Mouse (Mus musculus): ENCODE data around the gene Fkbp4. TPM values are rescaled to one million over a fixed set of nuclear protein-coding genes. Genes with fewer than 3 reads are reported as not detected.

Fkbp4 gene
- 188 and 192 TPM in 2 replicates for polyA plus RNA-seq (2015; fragmentation: Nextera tagmentation; extraction: Ambion mirVana)

GRCm38 (mm10) chr6:128438317-128438870 is at the start of gene Fkbp4:
Gene Fkbp4 (minus strand): TSS chr6:128438677.
- peaks cover 53% of the 10 kb centered on the region for H3K4me1 ChIP-seq (replicated peaks)
- no peaks in the 10 kb centered on the region for H3K9me3 ChIP-seq (replicated peaks)
- no peaks in the 10 kb centered on the region for H3K27me3 ChIP-seq
- H3K27ac ChIP-seq (replicated peaks): peak within 1 kb of the TSS; percentile 88
- H3K4me2 ChIP-seq: peak within 1 kb of the TSS; percentile 100
- peak within 1 kb of the TSS; percentile 88 for H3K9ac ChIP-seq
- peaks cover 32% of the 10 kb centered on the region for H3K36me3 ChIP-seq (replicated peaks)
- peak; percentile 93 for ATAC-seq (ENCODE audit: insufficient read depth)
- H3K4me3 ChIP-seq (replicated peaks): peak within 1 kb of the TSS; percentile 90
- under 1% methylated on average over 65 of the region's 67 CpGs for WGBS (ENCODE audit: insufficient replicate concordance)

GRCm38 (mm10) chr6:128487736-128488135 is 49.3 kb upstream of the Fkbp4 start:
- no peaks in the 10 kb centered on the region for H3K4me1 ChIP-seq (replicated peaks)
- H3K9ac ChIP-seq: no peak overlapping the region
- H3K4me3 ChIP-seq (replicated peaks): no peak overlapping the region
- H3K9me3 ChIP-seq (replicated peaks): no peaks in the 10 kb centered on the region
- no peaks in the 10 kb centered on the region for H3K27me3 ChIP-seq
- ATAC-seq (ENCODE audit: insufficient read depth): no peak
- no peak overlapping the region for H3K4me2 ChIP-seq
- no peak overlapping the region for H3K27ac ChIP-seq (replicated peaks)
- H3K36me3 ChIP-seq (replicated peaks): peaks cover 20% of the 10 kb centered on the region
- 77% methylated on average over 11 of the region's 11 CpGs for WGBS (ENCODE audit: insufficient replicate concordance)

- Histone ChIP-seq H3K9me3 (replicated peaks) (no peaks in the 10 kb centered on the region), H3K4me1 (replicated peaks) (peaks cover 4% of the 10 kb centered on the region), H3K9ac (no peak overlapping the region), H3K4me2 (no peak overlapping the region), H3K27ac (replicated peaks) (no peak overlapping the region), H3K4me3 (replicated peaks) (no peak overlapping the region), H3K27me3 (0 out of 2 replicates have a peak, but pooled peaks cover 3% of the 10 kb centered on the region), H3K36me3 (replicated peaks) (no peaks in the 10 kb centered on the region)
- ATAC-seq (ENCODE audit: insufficient read depth): peak; percentile 79
- 17% methylated on average over 26 of the region's 26 CpGs for WGBS (ENCODE audit: insufficient replicate concordance)
Measured at GRCm38 (mm10) chr6:128479463-128480454, 41.3 kb upstream of the Fkbp4 start.

GRCm38 (mm10) chr6:128477495-128477894 is 39.0 kb upstream of the Fkbp4 start:
- Histone ChIP-seq H3K4me2 (no peak overlapping the region), H3K9ac (no peak overlapping the region), H3K4me3 (replicated peaks) (no peak overlapping the region), H3K27me3 (0 out of 2 replicates have a peak, but pooled peaks cover 3% of the 10 kb centered on the region), H3K4me1 (replicated peaks) (peaks cover 4% of the 10 kb centered on the region), H3K36me3 (replicated peaks) (no peaks in the 10 kb centered on the region), H3K9me3 (replicated peaks) (no peaks in the 10 kb centered on the region), H3K27ac (replicated peaks) (no peak overlapping the region)
- no peak for ATAC-seq (ENCODE audit: insufficient read depth)
- WGBS (ENCODE audit: insufficient replicate concordance): 22% methylated on average over 4 of the region's 4 CpGs

- WGBS (ENCODE audit: insufficient replicate concordance): 63% methylated on average over 6 of the region's 6 CpGs
- no peak overlapping the region for H3K27ac ChIP-seq (replicated peaks)
- H3K36me3 ChIP-seq (replicated peaks): no peaks in the 10 kb centered on the region
- H3K4me1 ChIP-seq (replicated peaks): no peaks in the 10 kb centered on the region
- H3K9ac ChIP-seq: no peak overlapping the region
- H3K27me3 ChIP-seq: no peaks in the 10 kb centered on the region
- no peak overlapping the region for H3K4me2 ChIP-seq
- no peak for ATAC-seq (ENCODE audit: insufficient read depth)
- H3K4me3 ChIP-seq (replicated peaks): no peak overlapping the region
- H3K9me3 ChIP-seq (replicated peaks): no peaks in the 10 kb centered on the region
Measured at GRCm38 (mm10) chr6:128474112-128474511, 35.6 kb upstream of the Fkbp4 start.

GRCm38 (mm10) chr6:128469451-128469850 is 31.0 kb upstream of the Fkbp4 start:
- H3K9ac ChIP-seq: no peak overlapping the region
- H3K27me3 ChIP-seq: no peaks in the 10 kb centered on the region
- no peaks in the 10 kb centered on the region for H3K36me3 ChIP-seq (replicated peaks)
- no peaks in the 10 kb centered on the region for H3K9me3 ChIP-seq (replicated peaks)
- H3K4me1 ChIP-seq (replicated peaks): peaks cover 28% of the 10 kb centered on the region
- 6% methylated on average over 6 of the region's 12 CpGs for WGBS (ENCODE audit: insufficient replicate concordance)
- no peak overlapping the region for H3K4me3 ChIP-seq (replicated peaks)
- H3K4me2 ChIP-seq: peak overlapping the region; percentile 20; the same call in 1 of the 2 replicates
- no peak overlapping the region for H3K27ac ChIP-seq (replicated peaks)
- ATAC-seq (ENCODE audit: insufficient read depth): no peak

- Histone ChIP-seq H3K4me3 (replicated peaks) (no peak overlapping the region), H3K9me3 (replicated peaks) (no peaks in the 10 kb centered on the region), H3K4me2 (no peak overlapping the region), H3K27ac (replicated peaks) (no peak overlapping the region), H3K9ac (no peak overlapping the region), H3K36me3 (replicated peaks) (no peaks in the 10 kb centered on the region), H3K4me1 (replicated peaks) (peaks cover 28% of the 10 kb centered on the region), H3K27me3 (no peaks in the 10 kb centered on the region)
- WGBS (ENCODE audit: insufficient replicate concordance): 35% methylated on average over 2 of the region's 2 CpGs
- no peak for ATAC-seq (ENCODE audit: insufficient read depth)
Measured at GRCm38 (mm10) chr6:128467298-128467697, 28.8 kb upstream of the Fkbp4 start.

- Histone ChIP-seq H3K4me3 (replicated peaks) (no peak overlapping the region), H3K9me3 (replicated peaks) (no peaks in the 10 kb centered on the region), H3K4me1 (replicated peaks) (peaks cover 28% of the 10 kb centered on the region), H3K9ac (no peak overlapping the region), H3K36me3 (replicated peaks) (no peaks in the 10 kb centered on the region), H3K27me3 (no peaks in the 10 kb centered on the region), H3K27ac (replicated peaks) (no peak overlapping the region), H3K4me2 (no peak overlapping the region)
- ATAC-seq (ENCODE audit: insufficient read depth): peak; percentile 65
- 24% methylated on average over 3 of the region's 3 CpGs for WGBS (ENCODE audit: insufficient replicate concordance)
Measured at GRCm38 (mm10) chr6:128466563-128466962, 28.1 kb upstream of the Fkbp4 start.

- WGBS (ENCODE audit: insufficient replicate concordance): 59% methylated on average over 6 of the region's 7 CpGs
- H3K4me2 ChIP-seq: no peak overlapping the region
- ATAC-seq (ENCODE audit: insufficient read depth): no peak; the same call in 1 of the 2 replicates
Measured at GRCm38 (mm10) chr6:128466043-128466442, 27.6 kb upstream of the Fkbp4 start.

GRCm38 (mm10) chr6:128464996-128465395 is 26.5 kb upstream of the Fkbp4 start:
- H3K4me3 ChIP-seq (replicated peaks): no peak overlapping the region
- peaks cover 28% of the 10 kb centered on the region for H3K4me1 ChIP-seq (replicated peaks)
- no peaks in the 10 kb centered on the region for H3K36me3 ChIP-seq (replicated peaks)
- H3K27me3 ChIP-seq: no peaks in the 10 kb centered on the region
- no peak for ATAC-seq (ENCODE audit: insufficient read depth)
- 61% methylated on average over 4 of the region's 4 CpGs for WGBS (ENCODE audit: insufficient replicate concordance)
- no peaks in the 10 kb centered on the region for H3K9me3 ChIP-seq (replicated peaks)
- no peak overlapping the region for H3K4me2 ChIP-seq
- no peak overlapping the region for H3K9ac ChIP-seq
- H3K27ac ChIP-seq (replicated peaks): no peak overlapping the region

More at GRCm38 (mm10) chr6:128466043-128466442, 27.6 kb upstream of the Fkbp4 start:
- Histone ChIP-seq H3K9ac (no peak overlapping the region), H3K9me3 (replicated peaks) (no peaks in the 10 kb centered on the region), H3K36me3 (replicated peaks) (no peaks in the 10 kb centered on the region), H3K27ac (replicated peaks) (no peak overlapping the region), H3K4me1 (replicated peaks) (peaks cover 28% of the 10 kb centered on the region), H3K4me3 (replicated peaks) (no peak overlapping the region), H3K27me3 (no peaks in the 10 kb centered on the region)

GRCm38 (mm10) chr6:128461606-128462005 is 23.1 kb upstream of the Fkbp4 start:
- Histone ChIP-seq H3K9me3 (replicated peaks) (no peaks in the 10 kb centered on the region), H3K4me2 (no peak overlapping the region), H3K4me3 (replicated peaks) (no peak overlapping the region), H3K27ac (replicated peaks) (no peak overlapping the region), H3K27me3 (no peaks in the 10 kb centered on the region), H3K4me1 (replicated peaks) (peaks cover 12% of the 10 kb centered on the region), H3K36me3 (replicated peaks) (no peaks in the 10 kb centered on the region), H3K9ac (no peak overlapping the region)
- ATAC-seq (ENCODE audit: insufficient read depth): no peak
